Mouse (Mus musculus): ENCODE measurements around the gene Srp68. TPM values are rescaled to one million over a fixed set of nuclear protein-coding genes. Genes with fewer than 3 reads are reported as not detected.
"Not testable (repeated sequence)": the region's sequence is repeated elsewhere in the genome, so short reads cannot be mapped to it uniquely, and the experiment has no call there.

The Srp68 gene
- polyA plus RNA-seq, 1 experiment from 2014 or later, result 53.0 TPM

DNA sequence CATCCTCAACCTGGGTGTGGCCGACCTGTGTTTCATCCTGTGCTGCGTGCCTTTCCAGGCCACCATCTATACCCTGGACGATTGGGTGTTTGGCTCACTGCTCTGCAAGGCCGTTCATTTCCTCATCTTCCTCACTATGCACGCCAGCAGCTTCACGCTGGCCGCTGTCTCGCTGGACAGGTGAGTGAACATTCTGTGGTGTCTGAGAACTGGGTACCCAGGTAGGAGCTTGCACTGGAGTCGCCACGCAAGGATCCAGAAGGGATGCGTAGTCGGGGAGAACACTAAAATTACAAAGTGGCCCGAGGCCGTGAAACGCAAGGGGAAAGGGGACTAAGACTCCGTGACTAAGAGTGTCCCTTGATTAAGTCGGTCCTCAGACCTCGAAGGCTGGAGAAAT lies 7.7 kb upstream of the Srp68 start:
- H3K9me3 ChIP-seq (ENCODE audit: control insufficient read depth, low read length), result no peaks in the 10 kb centered on the region
- 5% methylated on average over 18 of the region's 18 CpGs for WGBS
- ATAC-seq (ENCODE audit: low FRiP score, low TSS enrichment), result no peak
- no peak for DNase-seq (ENCODE audit: low spot score)
- no peak overlapping the region for H3K27ac ChIP-seq (replicated peaks)
- H3K9ac ChIP-seq (ENCODE audit: low read length), result peak overlapping the region; percentile 23; the same call in 1 of the 2 replicates
- no peaks in the 10 kb centered on the region for H3K4me1 ChIP-seq (replicated peaks; ENCODE audit: control insufficient read depth, insufficient read depth)
- H3K4me3 ChIP-seq (ENCODE audit: low read depth, low read length), result peak overlapping the region; percentile 37
- no peaks in the 10 kb centered on the region for H3K36me3 ChIP-seq (ENCODE audit: control insufficient read depth, insufficient read depth, low read length)
- H3K27me3 ChIP-seq (ENCODE audit: control insufficient read depth, insufficient read depth, low read length), result peaks cover 13% of the 10 kb centered on the region; the same call in 1 of the 2 replicates
- H3K4me2 ChIP-seq (replicated peaks; ENCODE audit: low read depth), result peak overlapping the region; percentile 55
- TF ChIP-seq CTCF (IDR thresholded peaks at IDR 0.05; ENCODE audit: low read depth) (no peak), EP300 (optimal IDR thresholded peaks at IDR 0.05) (no peak)

DNA sequence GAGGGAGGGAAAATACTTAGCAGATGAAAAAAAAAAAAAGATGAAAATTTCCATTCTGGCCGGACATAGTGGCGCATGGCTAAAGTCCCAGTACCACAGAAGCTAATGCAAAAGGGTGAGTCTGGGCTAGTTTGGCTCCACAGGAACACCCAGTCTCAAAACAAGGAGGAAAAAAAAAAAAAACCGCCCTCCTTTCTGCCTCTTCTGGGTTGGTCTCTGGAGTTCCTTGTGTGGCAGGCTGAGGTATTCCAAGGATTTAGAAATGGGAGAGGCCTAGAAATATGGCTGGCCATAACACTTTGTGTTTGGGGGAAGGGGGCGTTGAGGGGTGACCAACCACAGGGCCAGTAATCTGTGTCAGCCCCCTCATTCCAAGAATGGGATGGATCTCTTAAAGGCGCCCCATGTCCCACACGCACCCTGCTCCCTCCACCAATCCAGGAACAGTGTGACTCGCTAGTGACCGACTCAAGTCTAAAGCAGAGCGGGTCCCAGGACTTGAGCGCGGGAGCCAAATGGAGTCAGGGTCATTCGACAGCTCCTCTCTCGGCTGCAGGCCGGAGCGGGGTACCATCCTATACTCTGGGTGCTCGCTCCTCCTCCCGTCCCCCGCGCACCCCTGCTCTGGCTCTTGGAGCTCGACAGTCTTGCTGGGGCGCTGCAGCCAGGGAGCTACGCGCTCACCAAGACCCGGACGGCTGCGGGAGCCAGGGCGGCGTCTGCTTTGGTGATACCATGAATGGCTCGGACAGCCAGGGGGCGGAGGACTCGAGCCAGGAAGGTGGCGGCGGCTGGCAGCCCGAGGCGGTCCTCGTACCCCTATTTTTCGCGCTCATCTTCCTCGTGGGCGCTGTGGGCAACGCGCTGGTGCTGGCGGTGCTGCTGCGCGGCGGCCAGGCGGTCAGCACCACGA lies 7.0 kb upstream of the Srp68 start, which contains the start of gene Galr2:
TSS of gene Galr2 (plus strand) at position 189 of the 913 bp plus-strand sequence.
- no peak for DNase-seq (ENCODE audit: low spot score)
- Histone ChIP-seq H3K27me3 (ENCODE audit: control insufficient read depth, insufficient read depth, low read length) (peaks cover 13% of the 10 kb centered on the region; the same call in 1 of the 2 replicates), H3K27ac (replicated peaks) (no peak within 1 kb of the TSS), H3K4me2 (replicated peaks; ENCODE audit: low read depth) (peak within 1 kb of the TSS; percentile 55), H3K9me3 (ENCODE audit: control insufficient read depth, low read length) (no peaks in the 10 kb centered on the region), H3K4me1 (replicated peaks; ENCODE audit: control insufficient read depth, insufficient read depth) (no peaks in the 10 kb centered on the region), H3K36me3 (ENCODE audit: control insufficient read depth, insufficient read depth, low read length) (no peaks in the 10 kb centered on the region), H3K9ac (ENCODE audit: low read length) (peak within 1 kb of the TSS; percentile 23; the same call in 1 of the 2 replicates), H3K4me3 (ENCODE audit: low read depth, low read length) (peak within 1 kb of the TSS; percentile 37)
- TF ChIP-seq EP300 (optimal IDR thresholded peaks at IDR 0.05), result no peak
- peak; percentile 34; the same call in 1 of the 2 replicates for TF ChIP-seq CTCF (IDR thresholded peaks at IDR 0.05; ENCODE audit: low read depth)
- 7% methylated on average over 48 of the region's 48 CpGs for WGBS
- peak; percentile 25 for ATAC-seq (ENCODE audit: low FRiP score, low TSS enrichment)

DNA sequence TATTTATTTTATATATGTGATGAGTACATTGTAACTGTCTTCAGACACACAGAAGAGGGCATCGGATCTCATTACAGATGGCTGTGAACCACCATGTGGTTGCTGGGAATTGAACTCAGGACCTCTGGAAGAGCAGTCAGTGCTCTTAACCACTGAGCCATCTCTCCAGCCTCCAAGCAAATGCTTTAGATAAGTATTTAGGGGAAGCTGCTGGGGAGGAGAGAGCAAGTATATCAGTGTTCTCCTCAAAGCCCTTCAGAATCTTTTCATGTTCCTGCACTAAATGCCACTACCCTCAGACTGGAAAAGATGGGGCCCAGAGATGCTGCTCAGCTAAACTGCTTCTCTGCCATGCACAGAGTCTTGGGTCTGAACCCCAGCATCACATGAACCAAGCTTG lies 3.2 kb upstream of the Srp68 start:
- H3K4me1 ChIP-seq (replicated peaks; ENCODE audit: control insufficient read depth, insufficient read depth); ATAC-seq (ENCODE audit: low FRiP score, low TSS enrichment); H3K36me3 ChIP-seq (ENCODE audit: control insufficient read depth, insufficient read depth, low read length); H3K9me3 ChIP-seq (ENCODE audit: control insufficient read depth, low read length); H3K4me2 ChIP-seq (replicated peaks; ENCODE audit: low read depth); H3K9ac ChIP-seq (ENCODE audit: low read length); H3K4me3 ChIP-seq (ENCODE audit: low read depth, low read length); DNase-seq (ENCODE audit: low spot score); H3K27me3 ChIP-seq (ENCODE audit: control insufficient read depth, insufficient read depth, low read length); H3K27ac ChIP-seq (replicated peaks): not testable (repeated sequence)
- 83% methylated on average over 1 of the region's 1 CpGs for WGBS

DNA sequence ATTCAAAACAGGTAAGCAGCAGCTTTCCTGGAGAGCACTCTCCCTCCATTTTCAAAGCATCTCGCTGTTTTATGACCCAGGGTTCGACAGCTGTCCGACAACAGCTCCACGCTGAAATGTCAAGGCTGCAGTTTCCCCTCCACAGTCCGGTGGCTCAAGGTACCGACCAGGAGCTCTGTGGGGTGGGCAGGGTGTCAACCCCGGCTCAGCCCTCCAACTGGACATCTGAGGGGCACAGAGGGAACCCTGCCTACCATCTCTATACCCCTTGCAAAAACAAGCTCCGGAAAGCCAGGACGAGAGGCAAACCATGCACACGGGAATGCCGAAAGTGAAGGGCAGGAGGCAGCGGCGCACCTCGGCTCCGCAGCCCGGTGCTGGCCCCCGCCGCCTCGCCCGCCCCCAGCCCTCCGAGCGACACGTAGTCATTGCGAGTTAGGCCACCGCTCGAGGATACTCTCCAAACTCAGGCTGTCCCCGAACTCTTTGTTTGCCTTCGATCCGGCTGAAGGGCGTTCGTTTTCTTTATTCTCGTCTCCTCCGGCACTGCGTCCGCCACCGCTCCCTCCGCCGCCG lies 460 bp downstream of the Srp68 start:
- no peaks in the 10 kb centered on the region for H3K27me3 ChIP-seq (ENCODE audit: control insufficient read depth, insufficient read depth, low read length)
- H3K9ac ChIP-seq (ENCODE audit: low read length), result peak overlapping the region; percentile 94
- peak overlapping the region; percentile 72 for H3K4me2 ChIP-seq (replicated peaks; ENCODE audit: low read depth)
- H3K4me1 ChIP-seq (replicated peaks; ENCODE audit: control insufficient read depth, insufficient read depth), result 0 out of 2 replicates have a peak, but pooled peaks cover 2% of the 10 kb centered on the region
- no peak for TF ChIP-seq CTCF (IDR thresholded peaks at IDR 0.05; ENCODE audit: low read depth)
- no peak for TF ChIP-seq EP300 (optimal IDR thresholded peaks at IDR 0.05)
- H3K9me3 ChIP-seq (ENCODE audit: control insufficient read depth, low read length), result no peaks in the 10 kb centered on the region
- ATAC-seq (ENCODE audit: low FRiP score, low TSS enrichment), result peak; percentile 43
- H3K27ac ChIP-seq (replicated peaks), result peak overlapping the region; percentile 85
- WGBS, result under 1% methylated on average over 38 of the region's 39 CpGs
- H3K36me3 ChIP-seq (ENCODE audit: control insufficient read depth, insufficient read depth, low read length), result no peaks in the 10 kb centered on the region
- no peak for DNase-seq (ENCODE audit: low spot score)
- peak overlapping the region; percentile 87 for H3K4me3 ChIP-seq (ENCODE audit: low read depth, low read length)

DNA sequence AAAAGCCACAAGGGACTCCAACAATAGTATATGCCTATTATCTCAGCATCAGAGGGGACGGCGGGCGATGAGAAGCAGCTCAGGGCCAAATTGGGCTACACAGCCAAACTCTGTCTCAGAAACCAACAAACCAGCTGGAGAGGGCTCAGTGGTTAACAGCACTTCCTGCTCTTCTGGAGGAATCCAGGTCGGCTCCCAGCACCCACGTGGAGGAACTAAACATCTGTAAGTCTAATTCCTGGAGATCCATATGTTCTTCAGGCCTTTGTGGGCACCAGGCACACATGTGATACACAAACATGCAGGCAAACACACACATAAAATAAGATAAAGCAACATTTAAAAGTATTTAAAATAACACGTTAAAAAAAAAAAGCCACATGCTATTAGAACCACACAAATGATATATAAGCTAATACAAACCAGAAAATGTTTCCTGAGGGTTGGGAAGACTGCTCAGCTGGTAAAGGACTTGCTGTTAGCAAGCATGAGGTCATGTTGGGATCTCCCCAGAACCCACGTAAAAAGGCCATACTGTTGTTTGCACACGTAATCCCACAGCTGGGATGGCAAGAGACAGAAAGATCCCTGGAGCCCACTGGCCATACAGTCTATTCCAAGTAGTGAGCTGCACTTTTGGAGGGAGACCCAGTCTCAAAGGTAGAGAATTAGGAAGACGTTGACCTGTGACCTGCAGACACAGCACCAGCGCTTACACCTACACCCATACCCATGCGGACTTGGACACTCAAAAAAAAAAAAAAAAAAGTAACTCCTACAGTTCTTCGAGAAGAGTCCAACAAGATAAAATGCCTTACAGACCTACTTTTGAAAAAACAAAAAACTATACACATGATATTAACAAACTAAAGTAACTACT lies 1.2 kb downstream of the Srp68 start:
- no peak for DNase-seq (ENCODE audit: low spot score)
- TF ChIP-seq EP300 (optimal IDR thresholded peaks at IDR 0.05) (no peak), CTCF (IDR thresholded peaks at IDR 0.05; ENCODE audit: low read depth) (no peak)
- ATAC-seq (ENCODE audit: low FRiP score, low TSS enrichment), result no peak
- 36% methylated on average over 12 of the region's 12 CpGs for WGBS
- Histone ChIP-seq H3K4me2 (replicated peaks; ENCODE audit: low read depth) (peak overlapping the region; percentile 72), H3K9me3 (ENCODE audit: control insufficient read depth, low read length) (no peaks in the 10 kb centered on the region), H3K27me3 (ENCODE audit: control insufficient read depth, insufficient read depth, low read length) (no peaks in the 10 kb centered on the region), H3K27ac (replicated peaks) (no peak overlapping the region; the same call in 1 of the 2 replicates), H3K9ac (ENCODE audit: low read length) (peak overlapping the region; percentile 94), H3K4me1 (replicated peaks; ENCODE audit: control insufficient read depth, insufficient read depth) (0 out of 2 replicates have a peak, but pooled peaks cover 2% of the 10 kb centered on the region), H3K36me3 (ENCODE audit: control insufficient read depth, insufficient read depth, low read length) (peaks cover 7% of the 10 kb centered on the region), H3K4me3 (ENCODE audit: low read depth, low read length) (peak overlapping the region; percentile 87)

Measured in stomach, postnatal 0 days (tissue).